Mouse (Mus musculus) kidney, adult 2 months (tissue): ENCODE results near the gene Ccdc85c.

Experiments
- CTCF ChIP-seq: fragments of 200-500 bp; conservative IDR thresholded peaks from 2 replicates; pipeline ENCODE4 v1.5.1; 2011; ENCODE audit warnings: low read depth, mild to moderate bottlenecking, control low read depth, low read length, moderate library complexity, mixed read lengths; ENCODE audit not compliant: insufficient read depth, insufficient read length
- POLR2A ChIP-seq: fragments of 200-500 bp; IDR thresholded peaks from one replicate; pipeline ENCODE4 v1.6.1; 2011; ENCODE audit warnings: low read depth, low read length, control low read depth

DNA sequence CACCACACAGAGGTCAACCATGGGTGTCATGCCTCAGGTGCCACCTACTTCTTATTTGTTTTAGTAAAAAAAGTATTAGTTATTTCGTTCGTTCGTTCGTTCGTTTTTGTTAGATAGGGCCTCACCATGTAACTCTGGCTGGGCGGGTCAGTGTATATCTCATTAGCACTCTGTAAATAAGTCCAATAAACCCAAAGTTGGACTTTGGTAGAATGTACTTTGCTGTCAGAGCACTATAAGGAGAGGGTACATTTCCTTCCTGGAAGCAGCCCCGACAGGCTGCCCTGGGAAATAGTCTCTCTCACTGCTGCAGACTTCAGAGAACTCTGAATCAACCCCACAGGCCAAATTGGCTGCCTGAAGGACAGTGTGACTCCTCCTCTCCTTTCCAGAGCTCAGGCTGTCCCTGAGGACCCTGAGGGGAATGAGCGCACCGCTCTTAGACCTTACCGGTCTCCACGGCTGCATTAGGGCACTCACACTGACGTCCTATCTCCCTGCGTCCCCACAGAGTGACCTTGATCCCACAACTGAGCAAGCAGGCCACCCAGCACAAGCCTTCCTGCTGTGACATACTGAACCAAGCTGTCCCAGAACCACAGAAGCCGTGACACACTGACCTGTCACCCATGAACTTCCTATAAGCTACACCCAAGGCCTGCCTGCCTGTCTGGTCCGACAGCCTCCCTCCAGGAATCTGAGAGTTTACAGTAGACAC lies 23.2 kb downstream of the Ccdc85c start:
- TF ChIP-seq POLR2A (no peak), CTCF (no peak)
